Mouse (Mus musculus) brain, embryonic 18.5 days (tissue): ENCODE measurements around the gene BC024978.
"Not testable (repeated sequence)": the region's sequence is repeated elsewhere in the genome, so short reads cannot be mapped to it uniquely, and the experiment has no call there.

Experiments
- DNase-seq: peaks from one replicate; pipeline ENCODE4 v3.0.0-alpha.2; 2012; ENCODE audit warnings: low read depth, low spot score

BC024978 gene

GRCm38 (mm10) chr7:27224877-27225575, 29.4 kb downstream of the BC024978 start:
- DNase-seq: no peak

GRCm38 (mm10) chr7:27227276-27227675, 31.7 kb downstream of the BC024978 start:
- DNase-seq: no peak

GRCm38 (mm10) chr7:27227676-27228075, 32.1 kb downstream of the BC024978 start:
- DNase-seq: no peak

GRCm38 (mm10) chr7:27228281-27228821, 32.8 kb downstream of the BC024978 start, which contains the start of gene Itpkc:
TSS of gene Itpkc (minus strand) at chr7:27228661.
- DNase-seq: peak; percentile 82

- DNase-seq: no peak
Measured at GRCm38 (mm10) chr7:27228865-27229264, 33.3 kb downstream of the BC024978 start.

- DNase-seq: no peak
Measured at GRCm38 (mm10) chr7:27230781-27231180, 35.2 kb downstream of the BC024978 start.

DNA sequence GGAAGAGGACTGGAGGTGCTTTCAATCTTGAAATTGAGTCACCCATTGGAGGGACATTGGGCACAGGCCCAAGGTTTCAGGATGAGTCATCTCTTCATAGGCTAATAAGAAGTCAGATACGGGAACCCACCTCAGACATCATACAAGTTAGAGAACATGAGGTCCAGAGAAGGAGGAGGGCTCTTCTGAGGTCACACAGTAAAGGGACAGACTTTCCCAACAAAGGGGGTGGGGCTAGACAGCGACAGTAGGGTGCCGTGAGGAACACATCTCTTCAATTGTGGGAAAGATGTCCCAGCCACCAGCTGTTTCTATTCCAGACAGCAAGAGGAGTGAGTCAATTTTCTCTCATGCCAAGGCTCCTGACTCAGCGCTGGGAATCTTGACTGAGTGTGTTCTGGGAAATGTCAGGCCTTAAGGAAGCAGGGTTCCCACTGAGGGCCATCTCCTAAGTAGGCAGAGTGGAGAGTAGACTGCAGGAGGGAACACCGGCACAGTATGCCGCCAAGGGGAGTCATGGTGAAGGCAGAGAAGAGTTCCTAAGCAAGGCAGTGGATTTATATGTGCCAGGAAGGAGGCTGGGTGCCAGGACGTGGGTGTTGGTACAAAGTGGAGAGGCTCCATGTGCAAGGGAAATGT, 36.2 kb downstream of the BC024978 start:
- no peak for DNase-seq

DNA sequence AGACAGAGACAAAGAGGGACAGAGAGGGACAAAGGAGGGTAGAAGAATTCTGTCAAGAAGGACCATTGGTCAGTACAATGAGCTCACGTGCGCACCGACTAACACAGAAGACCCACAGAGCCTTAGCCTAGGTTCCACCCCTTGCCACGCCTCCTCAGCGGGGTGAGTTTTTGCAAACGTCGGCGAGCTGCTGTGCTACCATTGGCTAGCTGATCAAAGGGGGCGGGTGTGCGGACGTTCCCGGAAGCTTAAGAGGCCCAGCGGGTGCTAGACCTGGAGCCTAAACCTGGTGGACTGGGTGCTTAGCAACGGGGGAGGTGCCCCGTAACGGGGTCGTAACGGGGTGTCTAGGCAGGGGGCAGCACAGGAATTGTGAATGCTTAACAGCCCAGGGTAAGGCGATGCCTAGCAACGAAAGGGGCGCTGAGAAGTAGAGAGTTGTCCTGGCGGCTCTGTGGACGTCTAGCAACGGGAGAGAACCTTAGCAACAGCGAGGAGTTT, 37.2 kb downstream of the BC024978 start, which contains the start of gene Coq8b:
TSS of gene Coq8b (plus strand) at position 243 of the 501 bp plus-strand sequence.
- DNase-seq: peak; percentile 88

DNA sequence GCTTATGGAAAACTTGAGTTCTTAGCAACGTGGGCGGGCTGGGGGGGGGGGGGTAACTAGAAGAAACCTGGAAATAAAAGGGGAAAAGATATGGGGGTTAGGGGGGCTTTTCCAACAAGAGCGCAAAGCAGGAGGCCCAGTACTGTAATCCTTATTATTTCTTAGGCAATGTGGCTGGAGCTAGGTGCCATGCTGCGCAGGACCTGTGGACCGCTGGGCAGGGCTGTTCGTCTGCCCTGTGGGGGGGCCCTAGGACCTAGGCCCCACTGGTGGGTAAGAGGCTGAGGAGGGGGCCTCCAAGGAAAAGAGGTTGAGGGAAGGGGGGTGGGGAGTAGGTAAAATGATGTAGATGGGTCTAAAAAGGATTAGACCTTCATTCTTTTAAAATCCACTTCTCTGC, 37.7 kb downstream of the BC024978 start:
- DNase-seq: no peak

DNA sequence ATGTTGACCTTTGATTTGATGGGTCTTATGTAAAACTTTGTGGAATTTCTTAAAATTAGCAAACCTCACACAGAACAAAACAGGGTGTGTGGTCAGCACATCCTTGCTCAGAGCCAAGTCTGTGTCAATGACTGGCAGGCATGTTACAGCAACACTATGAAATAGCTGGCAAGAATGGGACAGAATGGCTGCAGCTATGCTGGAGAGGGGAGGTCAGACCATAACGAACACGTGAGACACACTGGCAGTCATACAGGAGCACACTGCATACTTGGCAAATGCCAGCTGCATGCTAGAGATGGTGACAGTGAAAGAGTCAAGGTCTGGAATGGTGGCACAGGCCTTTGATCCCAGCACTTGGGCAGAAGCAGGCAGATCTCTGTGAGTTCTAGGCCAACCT, 40.1 kb downstream of the BC024978 start:
- no peak for DNase-seq

GRCm38 (mm10) chr7:27237527-27237926, 41.9 kb downstream of the BC024978 start:
- DNase-seq: no peak

DNA sequence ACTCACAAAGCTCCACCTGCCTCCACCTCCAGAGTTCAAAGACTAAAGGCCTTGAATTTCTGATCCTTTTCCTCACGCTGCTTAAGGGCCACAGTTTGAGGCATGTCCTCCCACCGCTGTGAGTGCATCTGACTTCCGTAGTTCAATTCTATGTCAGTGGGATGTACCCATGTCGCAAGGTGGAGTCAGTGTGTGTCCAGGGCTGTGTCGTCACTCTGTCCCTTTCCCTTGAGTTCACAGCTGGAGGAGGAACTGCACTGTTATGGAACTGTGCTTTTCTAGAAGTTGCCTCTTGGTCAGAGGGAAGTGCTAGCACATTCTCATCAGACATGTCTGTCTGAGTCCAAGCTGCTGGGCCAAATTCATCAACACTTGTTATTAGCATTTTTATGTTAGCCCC, 43.0 kb downstream of the BC024978 start:
- no peak for DNase-seq

- no peak for DNase-seq
Measured at GRCm38 (mm10) chr7:27243211-27243610, 47.6 kb downstream of the BC024978 start.

- not testable (repeated sequence) for DNase-seq
Measured at GRCm38 (mm10) chr7:27244088-27244487, 48.5 kb downstream of the BC024978 start.

GRCm38 (mm10) chr7:27249146-27249545, 53.6 kb downstream of the BC024978 start:
- no peak for DNase-seq

DNA sequence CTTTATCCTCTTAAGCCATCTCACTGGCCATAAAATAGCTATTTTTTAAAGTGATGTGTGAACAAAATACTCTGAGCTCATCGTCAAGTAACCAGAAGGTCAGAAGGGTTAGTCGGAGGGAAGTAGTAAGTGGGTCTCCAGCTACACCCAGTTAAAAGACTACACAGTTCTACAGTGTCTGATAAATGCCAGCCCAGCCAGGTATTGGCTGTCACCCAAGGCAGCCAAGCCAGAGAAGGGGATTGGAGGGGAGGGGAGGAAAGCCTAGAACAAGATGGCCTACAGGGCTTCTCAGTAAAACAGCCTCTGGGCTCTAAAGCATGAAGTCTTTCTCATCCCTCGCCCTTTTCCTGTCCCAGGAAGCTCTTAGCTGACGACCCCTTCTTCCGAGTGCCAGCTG, 54.3 kb downstream of the BC024978 start:
- DNase-seq: no peak

GRCm38 (mm10) chr7:27251946-27252345, 56.4 kb downstream of the BC024978 start:
- no peak for DNase-seq

DNA sequence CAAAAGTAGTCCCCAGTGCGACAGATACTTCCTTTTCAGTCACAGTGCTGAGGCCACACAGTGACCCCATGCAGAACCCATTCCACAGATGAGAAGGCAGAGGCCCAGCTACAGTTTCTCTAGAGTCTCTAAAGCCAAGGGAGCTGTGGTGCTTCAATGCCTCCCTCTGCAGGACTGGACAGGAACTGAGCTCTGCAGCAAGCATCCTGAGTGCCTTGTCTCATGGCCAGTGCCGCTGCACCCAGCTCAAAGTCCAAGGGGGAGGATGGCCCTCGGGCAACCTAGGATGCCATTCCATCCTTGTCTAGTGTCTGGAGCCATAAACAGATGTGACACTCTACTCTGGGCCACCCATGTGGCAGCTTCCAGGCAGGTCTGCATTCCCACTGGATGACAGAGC, 60.1 kb downstream of the BC024978 start:
- DNase-seq: no peak

DNA sequence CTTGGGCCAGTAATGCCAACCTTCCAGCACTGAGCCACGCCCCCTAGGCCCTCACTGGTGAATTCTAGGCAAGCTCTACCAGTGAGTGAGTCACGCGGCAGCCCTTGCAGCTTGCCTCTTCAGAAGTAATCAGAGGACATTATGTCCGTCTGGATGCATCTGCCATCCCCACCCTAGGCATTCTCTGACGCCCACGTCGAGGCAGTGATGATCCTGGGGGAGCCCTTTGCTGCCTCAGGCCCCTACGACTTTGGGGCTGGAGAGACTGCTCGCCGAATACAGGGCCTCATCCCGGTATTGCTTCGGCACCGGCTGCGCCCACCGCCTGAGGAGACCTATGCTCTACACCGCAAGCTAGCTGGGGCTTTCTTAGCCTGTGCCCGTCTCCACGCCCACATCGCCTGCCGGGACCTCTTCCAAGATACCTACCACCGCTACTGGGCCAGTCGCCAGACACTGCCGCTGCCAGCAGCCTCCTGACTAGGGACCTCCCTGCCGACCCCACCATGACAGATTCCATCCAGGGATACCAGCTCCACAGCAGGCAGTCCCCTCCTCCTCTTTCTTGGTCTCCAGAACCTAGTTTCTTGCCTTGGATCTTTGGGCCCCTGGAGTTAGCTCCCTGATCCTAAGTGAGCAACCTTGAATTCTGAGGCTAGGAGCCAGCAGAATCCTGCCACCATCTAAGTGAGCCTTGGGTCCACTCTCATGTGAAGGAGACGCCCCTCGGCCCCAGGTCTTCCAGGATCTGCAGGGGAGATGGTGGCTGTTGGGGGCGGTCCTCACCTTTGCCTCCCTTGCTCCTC, 61.7 kb downstream of the BC024978 start:
- DNase-seq: no peak

DNA sequence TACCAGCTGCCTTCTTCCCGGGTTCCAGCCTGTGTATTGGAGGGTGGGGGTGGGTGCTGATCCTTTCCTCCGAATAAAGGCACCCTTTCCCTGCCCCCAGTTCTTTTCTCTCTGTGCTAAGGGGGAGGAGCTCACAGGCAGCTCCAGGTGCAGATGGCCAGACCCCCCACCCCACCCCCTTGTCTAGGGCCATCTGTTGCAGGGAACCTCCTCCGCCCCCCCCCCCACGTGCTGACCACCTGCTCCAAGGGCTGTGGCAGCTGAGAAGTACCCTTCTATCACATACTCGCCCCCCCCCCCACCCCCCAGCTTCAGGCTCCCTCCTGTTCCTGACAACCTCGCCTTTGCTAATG, 62.2 kb downstream of the BC024978 start:
- no peak for DNase-seq

- DNase-seq: peak; percentile 84
Measured at GRCm38 (mm10) chr7:27258205-27258899, 62.8 kb downstream of the BC024978 start, which contains the start of gene Numbl. TSS of gene Numbl (plus strand) at chr7:27258433.
